Mouse (Mus musculus) bone marrow, adult 2 months (tissue): ENCODE data around the gene Pakap.

Experiments used
- CTCF ChIP-seq: fragments of 200-500 bp; IDR thresholded peaks from 2 replicates; pipeline ENCODE4 v1.5.1; 2011; ENCODE audit warnings: low read length, control low read depth; ENCODE audit not compliant: control insufficient read depth, insufficient read depth
- POLR2A ChIP-seq: fragments of 200-500 bp; IDR thresholded peaks from 2 replicates; pipeline ENCODE4 v1.6.1; 2011; ENCODE audit warnings: low read depth, mild to moderate bottlenecking, control low read depth, low read length, borderline replicate concordance; ENCODE audit not compliant: control insufficient read depth

DNA sequence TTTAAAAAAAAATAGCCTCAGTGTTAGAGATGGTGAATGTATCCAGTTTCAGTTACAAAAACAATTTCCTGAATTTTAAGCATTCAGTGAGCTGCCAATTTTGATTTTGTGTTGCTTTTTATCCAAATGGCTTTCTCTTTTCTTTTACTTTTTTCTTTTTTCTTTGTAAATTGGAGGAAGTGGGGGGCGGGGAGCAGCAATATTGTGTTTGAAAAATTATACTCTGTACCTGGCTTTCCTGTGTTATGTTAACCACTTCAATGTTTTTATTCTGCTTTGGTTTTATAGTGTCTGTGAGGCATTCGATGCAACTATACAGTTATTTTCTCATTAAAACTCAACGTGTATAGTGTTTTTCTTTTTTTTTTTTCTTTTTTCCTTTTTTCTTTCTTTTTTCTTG, 328.7 kb downstream of the Pakap start:
- TF ChIP-seq CTCF: no peak
- TF ChIP-seq POLR2A: no peak
